ENCODE assay signal across 28 mouse cellular contexts in genomic region chr9:116085999-116086398, GRCm38 (mm10).
"Had no signal": no experiment of that assay in that cellular context is flagged by ENCODE, and none has a peak within 500 bp of the region (broad histone marks: within the 10 kb centered on the region; RNA-seq: fewer than 3 reads in every experiment).

No protein-coding gene starts in this region.

- H3K9ac ChIP-seq: heart, embryonic 12.5 days; hindbrain, embryonic 12.5 days; hindbrain, embryonic 14.5 days; intestine, embryonic 15.5 days; limb, embryonic 12.5 days; liver, embryonic 13.5 days; liver, embryonic 15.5 days had no signal

- H3K27me3 ChIP-seq: heart, embryonic 12.5 days; hindbrain, embryonic 12.5 days; intestine, embryonic 15.5 days; limb, embryonic 12.5 days; liver, embryonic 13.5 days; liver, embryonic 15.5 days had no signal

- H3K4me1 ChIP-seq: heart, embryonic 10.5 days; heart, embryonic 12.5 days; hindbrain, embryonic 10.5 days; hindbrain, embryonic 12.5 days; intestine, embryonic 15.5 days; limb, embryonic 10.5 days; limb, embryonic 12.5 days; liver, embryonic 13.5 days had no signal

- H3K27ac ChIP-seq: gastrocnemius, adult 2 months; heart, embryonic 10.5 days; hindbrain, embryonic 10.5 days; hindbrain, embryonic 12.5 days; hindbrain, embryonic 14.5 days; intestine, embryonic 15.5 days; layer of hippocampus, adult 2 months; left cerebral cortex, adult 2 months; limb, embryonic 10.5 days; limb, embryonic 12.5 days; liver, embryonic 13.5 days; liver, embryonic 15.5 days had no signal

- H3K4me3 ChIP-seq: gastrocnemius, adult 2 months; heart, embryonic 10.5 days; heart, embryonic 12.5 days; hindbrain, embryonic 10.5 days; hindbrain, embryonic 12.5 days; intestine, embryonic 15.5 days; layer of hippocampus, adult 2 months; left cerebral cortex, adult 2 months; limb, embryonic 10.5 days; limb, embryonic 12.5 days; liver, embryonic 13.5 days; liver, embryonic 15.5 days had no signal

- H3K36me3 ChIP-seq: heart, embryonic 10.5 days; hindbrain, embryonic 12.5 days had no signal

- ATAC-seq: hindbrain, embryonic 16.5 days; inflammation-experienced regulatory T-cells, adult 6 months; intestine, embryonic 15.5 days; intestine, postnatal 0 days had no signal

- H3K9me3 ChIP-seq: heart, embryonic 10.5 days; heart, embryonic 12.5 days; hindbrain, embryonic 10.5 days; hindbrain, embryonic 12.5 days; intestine, embryonic 15.5 days; limb, embryonic 10.5 days; limb, embryonic 12.5 days; liver, embryonic 13.5 days; liver, embryonic 15.5 days had no signal

- DNase-seq: gastrocnemius, adult 2 months; gastrocnemius, postnatal 10 days; gastrocnemius, postnatal 25 days; heart, adult 18-20 months; heart, postnatal 10 days; heart, postnatal 4 days; kidney, adult 18-20 months; kidney, adult 8-10 months; kidney, postnatal 10 days; kidney, postnatal 25 days; kidney, postnatal 4 days; liver; liver, embryonic 13.5 days had no signal

- H3K4me2 ChIP-seq: heart, embryonic 12.5 days; hindbrain, embryonic 12.5 days; hindbrain, embryonic 14.5 days; intestine, embryonic 15.5 days; limb, embryonic 12.5 days; liver, embryonic 11.5 days; liver, embryonic 13.5 days; liver, embryonic 15.5 days had no signal
